Mouse (Mus musculus) hindbrain, embryonic 11.5 days (tissue): ENCODE data around the gene Ifitm1. TPM values are rescaled to one million over a fixed set of nuclear protein-coding genes. Genes with fewer than 3 reads are reported as not detected.
A peak's percentile ranks its signal among the peaks of the same experiment; 100 is the strongest.

Experiments used
- ATAC-seq: fragments of 200-750 bp; cut with Nextera tagmentation; 2 replicates; pipeline ENCODE4 v1.8.0; 2017; ENCODE audit warnings: mild to moderate bottlenecking, moderate TSS enrichment, moderate library complexity; ENCODE audit not compliant: low FRiP score
- DNase-seq: peaks from one replicate; pipeline ENCODE4 v3.0.0-alpha.2; 2015; ENCODE audit warnings: low spot score
- H3K27ac ChIP-seq: fragments of 300-500 bp; sonication (generic); 2 replicates; pipeline ENCODE4 v1.5.1; 2014; ENCODE audit warnings: mild to moderate bottlenecking, low read depth, low read length
- H3K27me3 ChIP-seq: fragments of 300-500 bp; sonication (generic); 2 replicates; pipeline ENCODE4 v1.6.1; 2014; ENCODE audit warnings: mild to moderate bottlenecking, low read length, moderate library complexity, mixed read lengths; ENCODE audit not compliant: control insufficient read depth, insufficient read depth
- H3K36me3 ChIP-seq: fragments of 300-500 bp; sonication (generic); 2 replicates; pipeline ENCODE4 v1.6.1; 2014; ENCODE audit warnings: mild to moderate bottlenecking, low read length, moderate library complexity, mixed read lengths; ENCODE audit not compliant: control insufficient read depth, insufficient read depth
- H3K4me1 ChIP-seq: fragments of 300-500 bp; sonication (generic); replicated peaks from 2 replicates; pipeline ENCODE4 v1.6.1; 2014; ENCODE audit warnings: low read length, mixed read lengths; ENCODE audit not compliant: control insufficient read depth, insufficient read depth
- H3K4me2 ChIP-seq: fragments of 300-500 bp; sonication (generic); replicated peaks from 2 replicates; pipeline ENCODE4 v1.6.1; 2014; ENCODE audit warnings: mild to moderate bottlenecking, low read depth, low read length
- H3K4me3 ChIP-seq: fragments of 300-500 bp; sonication (generic); 2 replicates; pipeline ENCODE4 v1.5.1; 2014; ENCODE audit warnings: low read depth, low read length
- H3K9ac ChIP-seq: fragments of 300-500 bp; sonication (generic); 2 replicates; pipeline ENCODE4 v1.6.1; 2014; ENCODE audit warnings: low read depth, low read length
- H3K9me3 ChIP-seq: fragments of 300-500 bp; sonication (generic); 2 replicates; pipeline ENCODE4 v1.6.1; 2016; ENCODE audit warnings: low read length; ENCODE audit not compliant: control insufficient read depth
- WGBS: fragments of 180-500 bp; shearing (Covaris S2); extraction: QIAGEN DNeasy Blood & Tissue Kit; methylation state at CpG from one replicate; pipeline ENCODE4 v1.1.7; 2014; 5-methylcytosine and 5-hydroxymethylcytosine counted together
- polyA plus RNA-seq: library from polyadenylated mRNA; unstranded; fragments of >200 nt; fragmentation: Nextera tagmentation; extraction: Ambion mirVana; gene quantifications from 2 replicates; pipeline ENCODE4 v1.2.1, GENCODE M21; 2014

Gene Ifitm1
- 6.9 and 7.8 TPM in 2 replicates for polyA plus RNA-seq

DNA sequence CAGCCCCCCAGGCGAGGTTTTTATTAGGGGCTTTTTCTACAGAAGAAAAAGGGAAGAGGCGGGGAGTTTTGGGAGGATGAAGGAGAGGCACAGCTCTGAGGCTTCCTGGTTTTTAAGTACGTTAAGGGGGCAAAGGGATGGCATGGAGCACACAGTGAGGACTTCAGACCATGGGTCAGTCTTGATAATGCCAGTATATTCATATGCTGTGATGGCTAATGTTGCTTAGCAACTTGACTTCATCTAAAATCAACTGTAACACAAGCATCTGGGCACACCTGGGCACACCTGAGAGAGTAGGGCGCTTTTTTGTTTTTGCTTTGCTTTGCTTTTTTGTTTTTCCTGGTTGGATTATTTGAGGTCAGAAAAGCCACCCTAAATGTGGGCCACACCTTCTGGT is at the start of gene Ifitm1:
TSS of gene Ifitm1 (plus strand) at position 301 of the 400 bp plus-strand sequence.
- H3K27ac ChIP-seq = no peak within 1 kb of the TSS
- no peaks in the 10 kb centered on the region for H3K4me1 ChIP-seq
- H3K36me3 ChIP-seq = no peaks in the 10 kb centered on the region
- H3K4me2 ChIP-seq = no peak within 1 kb of the TSS
- WGBS = 89% methylated on average over 4 of the region's 4 CpGs
- no peak for DNase-seq
- no peaks in the 10 kb centered on the region for H3K9me3 ChIP-seq
- no peak within 1 kb of the TSS for H3K4me3 ChIP-seq
- no peak within 1 kb of the TSS for H3K9ac ChIP-seq
- H3K27me3 ChIP-seq = no peaks in the 10 kb centered on the region
- ATAC-seq = no peak

DNA sequence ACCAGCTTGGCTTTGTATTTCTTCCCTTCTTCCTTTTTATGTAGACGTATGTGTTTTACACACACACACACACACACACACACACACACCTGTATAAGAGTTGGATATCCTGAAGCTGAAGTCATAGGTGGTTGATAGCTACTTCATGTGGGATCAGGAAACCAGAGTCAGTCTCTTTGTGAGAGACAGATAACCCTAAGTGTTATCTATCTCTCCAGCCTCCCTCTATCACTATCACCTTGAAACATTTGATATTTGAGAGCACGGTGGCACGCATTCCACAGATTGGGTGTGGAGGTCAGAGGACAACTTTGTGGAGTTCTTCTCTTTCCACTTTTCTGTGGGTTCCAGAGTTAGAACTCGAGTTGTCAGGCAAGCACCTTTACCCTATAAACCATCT is 47.1 kb upstream of the Ifitm1 start:
- no peaks in the 10 kb centered on the region for H3K36me3 ChIP-seq
- no peak overlapping the region for H3K4me3 ChIP-seq
- 80% methylated on average over 4 of the region's 4 CpGs for WGBS
- H3K9ac ChIP-seq = no peak overlapping the region
- no peak for ATAC-seq
- no peak for DNase-seq
- peaks cover 48% of the 10 kb centered on the region for H3K27me3 ChIP-seq
- H3K27ac ChIP-seq = no peak overlapping the region
- no peaks in the 10 kb centered on the region for H3K9me3 ChIP-seq
- no peak overlapping the region for H3K4me2 ChIP-seq
- H3K4me1 ChIP-seq = peaks cover 3% of the 10 kb centered on the region; the same call in 1 of the 2 replicates

DNA sequence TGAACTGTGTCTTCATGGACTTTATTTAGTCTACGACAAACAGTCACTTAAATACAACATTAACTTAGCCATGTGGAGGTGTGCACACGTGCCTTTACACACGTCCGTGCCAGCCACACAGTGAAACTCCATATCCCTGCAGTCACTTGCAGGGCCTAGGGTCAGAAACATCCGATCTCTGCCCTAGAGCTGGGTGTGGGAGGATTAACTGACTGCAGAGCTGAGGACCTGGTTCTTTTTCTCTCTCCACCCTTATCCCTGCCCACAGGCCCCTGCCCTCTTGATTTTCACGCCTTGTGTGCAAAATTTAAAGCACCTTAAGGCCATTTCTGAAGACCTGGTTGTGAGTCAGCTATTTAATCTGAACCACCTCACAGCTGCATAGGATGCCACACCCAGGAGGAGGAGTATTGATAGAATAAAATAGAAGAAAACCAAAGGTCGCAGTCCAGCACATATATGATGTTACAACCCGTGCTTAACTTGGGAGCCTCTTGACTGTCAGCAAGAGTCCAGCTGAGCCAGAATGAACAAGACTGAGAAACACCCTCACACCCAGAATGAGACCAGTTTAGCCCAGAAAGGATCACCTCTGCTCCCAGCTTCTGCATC is 46.5 kb upstream of the Ifitm1 start, which contains the start of gene Nlrp6:
TSS of gene Nlrp6 (plus strand) at position 485 of the 612 bp plus-strand sequence.
- WGBS = 81% methylated on average over 8 of the region's 8 CpGs
- Histone ChIP-seq H3K9ac (no peak within 1 kb of the TSS), H3K4me1 (peaks cover 3% of the 10 kb centered on the region; the same call in 1 of the 2 replicates), H3K4me3 (no peak within 1 kb of the TSS), H3K4me2 (no peak within 1 kb of the TSS), H3K9me3 (no peaks in the 10 kb centered on the region), H3K27ac (no peak within 1 kb of the TSS), H3K36me3 (no peaks in the 10 kb centered on the region), H3K27me3 (peaks cover 48% of the 10 kb centered on the region)
- ATAC-seq (no peak), DNase-seq (no peak)

DNA sequence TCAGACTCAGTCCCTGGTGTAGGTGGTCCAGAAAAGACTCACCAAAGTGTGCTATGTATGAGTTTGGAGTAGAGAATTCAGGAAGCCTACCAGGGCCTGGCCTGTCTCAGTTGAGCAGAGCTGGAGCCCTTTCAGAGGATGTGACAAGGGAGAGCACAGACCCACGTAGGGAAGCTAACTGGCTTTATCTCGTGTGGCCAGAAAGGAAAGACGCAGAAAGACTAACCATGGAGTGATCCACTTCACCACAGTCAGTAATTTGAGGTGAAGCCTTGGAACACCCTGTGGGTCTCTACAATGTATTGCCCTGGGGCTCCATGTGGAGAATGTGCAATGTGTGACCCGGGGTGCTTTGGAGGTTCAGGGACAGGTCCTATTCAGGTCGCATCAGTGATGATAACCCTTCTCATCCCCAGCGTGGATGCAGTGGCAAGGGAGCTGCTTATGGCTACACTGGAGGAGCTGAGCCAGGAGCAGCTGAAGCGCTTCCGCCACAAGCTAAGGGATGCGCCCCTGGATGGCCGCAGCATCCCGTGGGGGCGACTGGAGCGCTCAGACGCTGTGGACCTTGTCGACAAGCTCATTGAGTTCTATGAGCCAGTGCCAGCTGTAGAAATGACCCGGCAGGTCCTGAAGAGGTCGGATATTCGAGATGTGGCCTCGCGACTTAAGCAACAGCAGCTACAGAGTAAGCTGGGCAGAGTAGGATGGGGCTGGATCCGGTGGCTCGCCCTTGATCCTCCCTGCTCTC is 45.6 kb upstream of the Ifitm1 start:
- ATAC-seq (no peak), DNase-seq (peak; percentile 12)
- Histone ChIP-seq H3K4me1 (peaks cover 3% of the 10 kb centered on the region; the same call in 1 of the 2 replicates), H3K4me2 (no peak overlapping the region), H3K4me3 (no peak overlapping the region), H3K27ac (no peak overlapping the region), H3K9me3 (no peaks in the 10 kb centered on the region), H3K36me3 (no peaks in the 10 kb centered on the region), H3K27me3 (peaks cover 48% of the 10 kb centered on the region), H3K9ac (no peak overlapping the region)
- WGBS = 30% methylated on average over 22 of the region's 22 CpGs

DNA sequence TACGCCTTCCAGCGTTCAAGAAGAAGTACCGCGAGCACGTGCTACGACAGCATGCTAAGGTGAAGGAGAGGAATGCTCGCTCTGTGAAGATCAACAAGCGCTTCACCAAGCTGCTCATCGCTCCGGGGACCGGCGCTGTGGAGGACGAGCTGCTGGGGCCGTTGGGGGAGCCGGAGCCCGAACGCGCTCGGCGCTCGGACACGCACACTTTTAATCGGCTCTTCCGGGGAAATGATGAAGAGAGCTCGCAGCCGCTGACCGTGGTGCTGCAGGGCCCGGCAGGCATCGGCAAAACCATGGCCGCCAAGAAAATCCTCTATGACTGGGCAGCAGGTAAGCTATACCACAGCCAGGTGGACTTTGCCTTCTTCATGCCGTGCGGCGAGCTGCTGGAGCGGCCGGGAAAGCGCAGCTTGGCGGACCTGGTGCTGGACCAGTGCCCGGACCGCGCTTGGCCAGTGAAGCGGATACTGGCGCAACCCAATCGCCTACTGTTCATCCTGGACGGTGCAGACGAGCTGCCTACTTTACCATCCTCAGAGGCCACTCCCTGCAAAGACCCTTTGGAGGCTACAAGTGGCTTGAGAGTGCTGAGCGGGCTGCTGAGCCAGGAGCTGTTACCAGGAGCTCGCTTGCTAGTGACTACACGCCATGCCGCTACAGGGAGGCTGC is 44.5 kb upstream of the Ifitm1 start:
- ATAC-seq = no peak

DNA sequence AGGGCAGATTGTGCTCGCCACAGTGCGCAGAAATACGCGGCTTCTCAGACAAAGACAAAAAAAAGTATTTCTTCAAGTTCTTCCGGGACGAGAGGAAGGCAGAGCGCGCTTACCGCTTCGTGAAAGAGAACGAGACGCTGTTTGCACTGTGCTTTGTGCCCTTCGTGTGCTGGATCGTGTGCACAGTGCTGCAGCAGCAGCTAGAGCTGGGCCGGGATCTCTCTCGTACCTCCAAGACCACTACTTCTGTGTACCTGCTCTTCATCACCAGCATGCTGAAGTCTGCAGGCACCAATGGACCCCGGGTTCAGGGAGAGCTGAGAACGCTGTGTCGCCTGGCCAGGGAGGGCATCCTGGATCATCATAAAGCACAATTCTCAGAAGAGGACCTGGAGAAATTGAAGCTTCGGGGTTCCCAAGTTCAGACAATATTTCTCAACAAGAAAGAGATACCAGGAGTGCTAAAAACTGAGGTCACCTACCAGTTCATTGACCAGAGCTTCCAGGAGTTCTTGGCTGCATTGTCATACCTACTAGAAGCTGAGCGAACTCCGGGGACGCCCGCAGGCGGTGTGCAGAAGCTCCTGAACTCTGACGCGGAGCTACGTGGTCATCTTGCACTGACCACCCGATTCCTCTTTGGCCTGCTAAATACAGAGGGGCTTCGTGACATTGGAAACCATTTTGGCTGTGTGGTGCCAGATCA is 43.8 kb upstream of the Ifitm1 start:
- Histone ChIP-seq H3K9ac (no peak overlapping the region; the same call in 1 of the 2 replicates), H3K4me2 (peak overlapping the region; percentile 64), H3K4me1 (peaks cover 3% of the 10 kb centered on the region; the same call in 1 of the 2 replicates), H3K36me3 (no peaks in the 10 kb centered on the region), H3K27me3 (peaks cover 48% of the 10 kb centered on the region), H3K27ac (no peak overlapping the region), H3K4me3 (peak overlapping the region; percentile 40), H3K9me3 (no peaks in the 10 kb centered on the region)
- ATAC-seq = no peak
- WGBS = 25% methylated on average over 30 of the region's 30 CpGs
- DNase-seq = peak; percentile 11

More for the DNA sequence above, 44.5 kb upstream of the Ifitm1 start:
- Histone ChIP-seq H3K4me1 (peaks cover 3% of the 10 kb centered on the region; the same call in 1 of the 2 replicates), H3K27ac (no peak overlapping the region), H3K4me2 (peak overlapping the region; percentile 64), H3K9me3 (no peaks in the 10 kb centered on the region), H3K36me3 (no peaks in the 10 kb centered on the region), H3K27me3 (peaks cover 48% of the 10 kb centered on the region), H3K4me3 (peak overlapping the region; percentile 40), H3K9ac (peak overlapping the region; percentile 15)
- DNase-seq = peak; percentile 52
- WGBS = 1% methylated on average over 49 of the region's 49 CpGs

DNA sequence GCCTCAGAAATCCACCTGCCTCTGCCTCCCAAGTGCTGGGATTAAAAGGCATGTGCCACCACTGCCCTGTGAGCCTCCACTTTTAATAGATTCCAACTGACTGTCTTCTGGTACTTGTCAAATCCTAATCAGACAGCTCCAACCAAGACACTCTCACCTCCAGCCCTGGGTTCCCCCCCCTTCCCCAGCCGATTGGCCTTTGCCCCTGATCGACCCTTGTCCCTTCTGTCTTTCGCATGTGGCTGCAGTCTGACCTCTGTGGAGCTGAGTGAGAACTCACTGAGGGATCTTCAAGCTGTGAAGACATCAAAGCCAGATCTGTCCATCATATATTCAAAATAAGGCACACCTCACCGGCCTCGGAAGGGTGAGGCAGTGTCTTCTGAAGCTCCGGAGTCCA is 39.8 kb upstream of the Ifitm1 start:
- Histone ChIP-seq H3K4me3 (no peak overlapping the region), H3K9ac (no peak overlapping the region), H3K27me3 (peaks cover 25% of the 10 kb centered on the region), H3K9me3 (no peaks in the 10 kb centered on the region), H3K36me3 (no peaks in the 10 kb centered on the region), H3K4me1 (peaks cover 3% of the 10 kb centered on the region; the same call in 1 of the 2 replicates), H3K4me2 (no peak overlapping the region), H3K27ac (no peak overlapping the region)
- WGBS = 87% methylated on average over 6 of the region's 6 CpGs
- ATAC-seq (no peak), DNase-seq (no peak)

DNA sequence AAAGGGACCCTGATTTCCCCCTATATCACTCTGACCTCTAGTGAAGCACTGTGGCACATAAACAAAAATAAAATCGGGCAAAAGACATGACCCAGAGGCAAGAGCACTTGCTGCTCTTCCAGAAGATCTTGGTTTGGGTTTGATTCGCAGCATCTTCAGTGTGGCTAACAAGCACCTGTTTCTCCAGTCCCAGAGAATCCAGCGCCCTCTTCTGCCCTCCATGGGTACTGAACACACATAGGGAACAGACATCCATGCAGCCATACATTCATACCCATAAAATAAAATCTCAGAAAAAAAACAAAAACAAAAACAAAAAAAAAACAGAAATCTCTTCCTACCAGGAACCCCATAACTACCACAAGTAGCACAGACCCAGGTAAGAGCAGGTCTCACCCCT is 28.6 kb upstream of the Ifitm1 start:
- Histone ChIP-seq H3K9me3 (no peaks in the 10 kb centered on the region), H3K4me2 (no peak overlapping the region), H3K4me3 (no peak overlapping the region), H3K36me3 (no peaks in the 10 kb centered on the region), H3K4me1 (no peaks in the 10 kb centered on the region), H3K9ac (no peak overlapping the region), H3K27ac (no peak overlapping the region), H3K27me3 (no peaks in the 10 kb centered on the region; the same call in 1 of the 2 replicates)
- ATAC-seq = no peak
- WGBS = 37% methylated on average over 3 of the region's 3 CpGs
- no peak for DNase-seq
